Comparison of ENCODE assay signal across 8 mouse cellular contexts in the genomic region with DNA sequence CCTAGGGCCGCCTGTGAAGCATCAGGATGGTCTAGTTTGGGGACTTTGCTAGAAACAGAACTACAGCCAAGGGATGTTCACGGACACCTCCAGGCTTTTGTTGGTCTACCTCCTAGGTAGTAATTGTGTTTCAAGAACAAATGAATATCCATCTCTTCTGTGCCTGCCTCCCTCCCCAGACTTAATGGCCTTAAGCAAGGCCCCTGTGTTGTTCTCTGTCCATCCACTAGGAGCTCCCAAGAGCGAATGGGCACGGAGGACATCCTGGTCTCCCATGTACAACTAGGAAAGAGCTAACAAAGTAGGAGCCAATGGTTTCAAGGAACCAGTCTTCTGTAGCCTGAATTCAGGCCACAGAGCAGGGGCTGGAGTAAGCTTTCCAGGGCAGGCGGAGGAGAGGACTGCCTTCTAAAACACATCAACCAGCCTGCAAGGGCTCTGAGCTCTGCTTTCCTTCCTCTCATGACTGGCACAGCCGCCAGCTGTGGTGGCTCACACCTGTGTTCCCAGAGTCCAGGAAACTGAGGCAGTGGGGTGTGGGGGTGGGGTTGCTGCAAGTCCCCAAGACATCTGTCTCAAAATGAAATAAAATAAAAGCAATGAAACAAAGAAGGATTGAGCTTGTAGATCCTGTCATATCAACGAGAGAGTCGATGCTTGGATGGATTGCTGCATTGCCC.
DNase-seq lines count a peak whose midpoint lies in the region; ATAC-seq lines count a peak whose summit lies in the region.

No protein-coding gene starts in this region.

- no peaks in the 10 kb centered on the region for H3K36me3 ChIP-seq in forebrain, embryonic 14.5 days (ENCODE audit: control insufficient read depth, insufficient read depth, low read length)
- H3K36me3 ChIP-seq in forebrain, embryonic 10.5 days (replicated peaks) = no peaks in the 10 kb centered on the region
- no peaks in the 10 kb centered on the region for H3K36me3 ChIP-seq in midbrain, embryonic 11.5 days (ENCODE audit: control insufficient read depth, insufficient read depth, low read length)
- H3K36me3 ChIP-seq in midbrain, embryonic 16.5 days (ENCODE audit: control insufficient read depth, insufficient read depth, low read length) = no peaks in the 10 kb centered on the region

- H3K4me3 ChIP-seq in forebrain, embryonic 14.5 days (ENCODE audit: low read depth, low read length) = no peak overlapping the region
- no peak overlapping the region for H3K4me3 ChIP-seq in forebrain, embryonic 10.5 days
- no peak overlapping the region for H3K4me3 ChIP-seq in midbrain, embryonic 11.5 days (ENCODE audit: low read depth, low read length)
- no peak overlapping the region for H3K4me3 ChIP-seq in midbrain, embryonic 16.5 days (ENCODE audit: low read depth, low read length)

- no peak overlapping the region for H3K27ac ChIP-seq in forebrain, embryonic 14.5 days (ENCODE audit: low read depth, low read length)
- H3K27ac ChIP-seq in forebrain, embryonic 10.5 days = no peak overlapping the region
- H3K27ac ChIP-seq in midbrain, embryonic 11.5 days (ENCODE audit: low read depth, low read length) = no peak overlapping the region
- no peak overlapping the region for H3K27ac ChIP-seq in midbrain, embryonic 16.5 days (ENCODE audit: low read length)

- H3K27me3 ChIP-seq in forebrain, embryonic 14.5 days (replicated peaks; ENCODE audit: control insufficient read depth, insufficient read depth, low read length) = peaks cover 35% of the 10 kb centered on the region
- H3K27me3 ChIP-seq in forebrain, embryonic 10.5 days (ENCODE audit: poor library complexity, severe bottlenecking) = peaks cover 100% of the 10 kb centered on the region
- peaks cover 26% of the 10 kb centered on the region for H3K27me3 ChIP-seq in midbrain, embryonic 11.5 days (ENCODE audit: control insufficient read depth, insufficient read depth, low read length)
- peaks cover 3% of the 10 kb centered on the region; the same call in 1 of the 2 replicates for H3K27me3 ChIP-seq in midbrain, embryonic 16.5 days (ENCODE audit: control insufficient read depth, insufficient read depth, low read depth, low read length)

- no peak for ATAC-seq in forebrain, embryonic 14.5 days
- ATAC-seq in midbrain, embryonic 11.5 days (ENCODE audit: low FRiP score) = no peak
- no peak for ATAC-seq in midbrain, embryonic 16.5 days

- WGBS in forebrain, embryonic 14.5 days = 54% methylated on average over 8 of the region's 8 CpGs
- WGBS in forebrain, embryonic 10.5 days = 54% methylated on average over 8 of the region's 8 CpGs
- WGBS in midbrain, embryonic 11.5 days = 56% methylated on average over 8 of the region's 8 CpGs
- 59% methylated on average over 8 of the region's 8 CpGs for WGBS in midbrain, embryonic 16.5 days

- peak; percentile 59 for DNase-seq in forebrain, embryonic 14.5 days (ENCODE audit: low spot score)
- no peak for DNase-seq in forebrain, embryonic 10.5 days (ENCODE audit: extremely low spot score, low spot score)
- peak; percentile 87 for DNase-seq in midbrain, embryonic 11.5 days (ENCODE audit: low spot score, missing footprints)
- DNase-seq in kidney, postnatal 14 days = peak; percentile 23
- DNase-seq in thymus, postnatal 36 days = peak; percentile 33 to 61
- DNase-seq in urinary bladder, adult 2 months (ENCODE audit: low spot score) = no peak
- DNase-seq in frontal cortex, postnatal 25 days (ENCODE audit: low spot score in 2 of 2) = no peak

- H3K9me3 ChIP-seq in forebrain, embryonic 14.5 days (replicated peaks; ENCODE audit: control insufficient read depth, low read length) = no peaks in the 10 kb centered on the region
- H3K9me3 ChIP-seq in forebrain, embryonic 10.5 days = no peaks in the 10 kb centered on the region
- H3K9me3 ChIP-seq in midbrain, embryonic 11.5 days (ENCODE audit: control insufficient read depth, low read length) = no peaks in the 10 kb centered on the region
- H3K9me3 ChIP-seq in midbrain, embryonic 16.5 days (replicated peaks; ENCODE audit: control insufficient read depth, low read length, poor library complexity, severe bottlenecking) = no peaks in the 10 kb centered on the region

- H3K9ac ChIP-seq in forebrain, embryonic 14.5 days (ENCODE audit: low read length) = no peak overlapping the region
- H3K9ac ChIP-seq in midbrain, embryonic 11.5 days (ENCODE audit: low read length) = no peak overlapping the region
- no peak overlapping the region for H3K9ac ChIP-seq in midbrain, embryonic 16.5 days (ENCODE audit: low read depth, low read length)

- no peak overlapping the region for H3K4me2 ChIP-seq in forebrain, embryonic 14.5 days (ENCODE audit: low read length)
- H3K4me2 ChIP-seq in midbrain, embryonic 11.5 days = no peak overlapping the region
- no peak overlapping the region for H3K4me2 ChIP-seq in midbrain, embryonic 16.5 days (ENCODE audit: low read length)

- H3K4me1 ChIP-seq in forebrain, embryonic 14.5 days (ENCODE audit: control insufficient read depth, insufficient read depth, low read length) = peaks cover 20% of the 10 kb centered on the region; the same call in 1 of the 2 replicates
- peaks cover 49% of the 10 kb centered on the region for H3K4me1 ChIP-seq in forebrain, embryonic 10.5 days
- H3K4me1 ChIP-seq in midbrain, embryonic 11.5 days (ENCODE audit: control insufficient read depth, insufficient read depth, low read length) = peaks cover 4% of the 10 kb centered on the region; the same call in 1 of the 2 replicates
- peaks cover 9% of the 10 kb centered on the region for H3K4me1 ChIP-seq in midbrain, embryonic 16.5 days (ENCODE audit: control insufficient read depth, insufficient read depth, low read length)

Comparison
In these comparisons a context has a peak if more than half of its experiments do, and no peak if none do; other contexts are left out.
1. DNase-seq: peak in forebrain, embryonic 14.5 days (single experiment), midbrain, embryonic 11.5 days (single experiment), kidney, postnatal 14 days (single experiment) and thymus, postnatal 36 days (2 of 2); none in forebrain, embryonic 10.5 days (single experiment), urinary bladder, adult 2 months (single experiment) and frontal cortex, postnatal 25 days (0 of 2).